Mouse (Mus musculus) heart, embryonic 12.5 days (tissue): Measurements from ENCODE around the gene Dedd2. TPM values are rescaled to one million over a fixed set of nuclear protein-coding genes. Genes with fewer than 3 reads are reported as not detected.
A peak's percentile ranks its signal among the peaks of the same experiment; 100 is the strongest.

Experiments
- ATAC-seq: fragments of 200-750 bp; cut with Nextera tagmentation; 2 replicates; pipeline ENCODE4 v1.8.0; 2017; ENCODE audit warnings: moderate TSS enrichment, moderate library complexity; ENCODE audit not compliant: insufficient number of reproducible peaks, low FRiP score
- H3K27ac ChIP-seq: fragments of 300-500 bp; sonication (generic); 2 replicates; pipeline ENCODE4 v1.5.1; 2016; ENCODE audit warnings: mild to moderate bottlenecking, moderate library complexity; ENCODE audit not compliant: poor library complexity, severe bottlenecking
- H3K27me3 ChIP-seq: fragments of 300-500 bp; sonication (generic); replicated peaks from 2 replicates; pipeline ENCODE4 v1.6.1; 2016; ENCODE audit warnings: mild to moderate bottlenecking, moderate library complexity
- H3K36me3 ChIP-seq: fragments of 300-500 bp; sonication (generic); 2 replicates; pipeline ENCODE4 v1.6.1; 2016; ENCODE audit warnings: mild to moderate bottlenecking, moderate library complexity
- H3K4me1 ChIP-seq: fragments of 300-500 bp; sonication (generic); replicated peaks from 2 replicates; pipeline ENCODE4 v1.6.1; 2016; ENCODE audit warnings: mild to moderate bottlenecking
- H3K4me2 ChIP-seq: fragments of 300-500 bp; sonication (generic); 2 replicates; pipeline ENCODE4 v1.6.1; 2016; ENCODE audit warnings: mild to moderate bottlenecking, moderate library complexity
- H3K4me3 ChIP-seq: fragments of 300-500 bp; sonication (generic); 2 replicates; pipeline ENCODE4 v1.5.1; 2016; ENCODE audit warnings: mild to moderate bottlenecking
- H3K9ac ChIP-seq: fragments of 300-500 bp; sonication (generic); 2 replicates; pipeline ENCODE4 v1.6.1; 2016; ENCODE audit warnings: mild to moderate bottlenecking, moderate library complexity
- H3K9me3 ChIP-seq: fragments of 300-500 bp; sonication (generic); replicated peaks from 2 replicates; pipeline ENCODE4 v1.6.1; 2016; ENCODE audit warnings: mild to moderate bottlenecking, moderate library complexity
- WGBS: fragments of 180-500 bp; shearing (Covaris S2); methylation state at CpG from one replicate; pipeline ENCODE4 v1.1.7; 2016; 5-methylcytosine and 5-hydroxymethylcytosine counted together
- polyA plus RNA-seq: library from polyadenylated mRNA; unstranded; fragments of >200 nt; fragmentation: Nextera tagmentation; extraction: Ambion mirVana; gene quantifications from 2 replicates; pipeline ENCODE4 v1.2.1, GENCODE M21; 2016

Gene Dedd2
- polyA plus RNA-seq, 1 experiment from 2014 or later = 9.5 TPM

- Histone ChIP-seq H3K4me1 (peaks cover 65% of the 10 kb centered on the region), H3K4me3 (no peak overlapping the region), H3K9me3 (no peaks in the 10 kb centered on the region), H3K4me2 (no peak overlapping the region), H3K36me3 (peaks cover 48% of the 10 kb centered on the region), H3K27ac (peak overlapping the region; percentile 31; the same call in 1 of the 2 replicates), H3K27me3 (no peaks in the 10 kb centered on the region), H3K9ac (peak overlapping the region; percentile 97; the same call in 1 of the 2 replicates)
- WGBS = 85% methylated on average over 30 of the region's 30 CpGs
- no peak for ATAC-seq
These were observed 24.4 kb upstream of the Dedd2 start for GRCm38 (mm10) chr7:25244562-25245369.

- H3K4me3 ChIP-seq = no peak overlapping the region
- no peak overlapping the region for H3K4me2 ChIP-seq
- H3K27ac ChIP-seq = no peak overlapping the region
- WGBS = 88% methylated on average over 4 of the region's 4 CpGs
- H3K4me1 ChIP-seq = peaks cover 64% of the 10 kb centered on the region
- H3K27me3 ChIP-seq = no peaks in the 10 kb centered on the region
- no peak overlapping the region for H3K9ac ChIP-seq
- H3K36me3 ChIP-seq = peaks cover 48% of the 10 kb centered on the region
- no peaks in the 10 kb centered on the region for H3K9me3 ChIP-seq
- no peak for ATAC-seq
These were observed 22.9 kb upstream of the Dedd2 start for GRCm38 (mm10) chr7:25243361-25243760.

- Histone ChIP-seq H3K27ac (peak overlapping the region; percentile 61), H3K4me2 (no peak overlapping the region), H3K36me3 (peaks cover 44% of the 10 kb centered on the region), H3K27me3 (no peaks in the 10 kb centered on the region), H3K4me1 (peaks cover 49% of the 10 kb centered on the region), H3K9me3 (no peaks in the 10 kb centered on the region), H3K9ac (no peak overlapping the region), H3K4me3 (no peak overlapping the region)
- WGBS = 20% methylated on average over 2 of the region's 2 CpGs
- no peak for ATAC-seq
These were observed 20.6 kb upstream of the Dedd2 start for GRCm38 (mm10) chr7:25241062-25241461.

- H3K36me3 ChIP-seq = peaks cover 39% of the 10 kb centered on the region
- no peak overlapping the region for H3K4me3 ChIP-seq
- H3K9me3 ChIP-seq = no peaks in the 10 kb centered on the region
- no peak for ATAC-seq
- H3K27ac ChIP-seq = peak overlapping the region; percentile 61; the same call in 1 of the 2 replicates
- H3K4me1 ChIP-seq = peaks cover 49% of the 10 kb centered on the region
- WGBS = 56% methylated on average over 7 of the region's 7 CpGs
- H3K9ac ChIP-seq = no peak overlapping the region
- no peak overlapping the region for H3K4me2 ChIP-seq
- H3K27me3 ChIP-seq = no peaks in the 10 kb centered on the region
These were observed 20.2 kb upstream of the Dedd2 start for GRCm38 (mm10) chr7:25240631-25241030.

DNA sequence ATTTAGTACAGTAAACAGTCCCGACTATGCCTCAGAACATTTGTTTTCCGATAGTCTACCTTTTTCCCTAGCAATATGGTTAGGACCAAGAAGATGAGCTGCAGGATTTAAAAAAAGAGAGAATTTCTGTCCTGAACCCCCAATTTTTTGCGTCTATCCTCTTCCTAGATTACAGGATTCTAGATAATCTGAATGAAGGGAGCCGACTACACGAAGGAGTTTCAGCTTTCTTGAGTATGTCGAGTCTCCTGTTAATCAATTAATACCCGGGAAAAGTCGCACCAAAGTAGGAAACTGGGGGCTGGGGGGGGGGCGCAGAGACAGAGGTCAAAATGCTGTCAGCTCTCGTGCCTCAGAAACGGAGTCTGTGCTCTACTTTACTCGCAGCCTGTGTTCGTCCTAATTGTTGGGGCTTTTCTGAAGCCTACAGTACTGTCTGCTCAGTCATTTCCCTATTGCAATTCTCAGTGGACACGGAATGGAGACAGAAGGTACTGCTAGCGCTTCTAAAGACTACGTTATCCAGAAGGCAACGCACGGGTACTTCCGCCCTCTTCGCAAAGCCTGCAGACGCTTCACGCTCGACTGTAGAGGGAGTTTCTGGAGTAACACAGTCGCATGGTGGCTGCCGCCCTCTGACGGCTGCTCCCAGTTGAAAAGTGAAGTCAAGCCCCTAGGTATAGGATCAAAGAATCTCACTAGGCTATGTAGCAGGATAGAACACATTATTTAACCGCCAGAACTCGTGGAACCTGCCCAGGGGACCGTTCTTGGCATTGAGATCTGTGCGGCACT, 18.6 kb upstream of the Dedd2 start:
- Histone ChIP-seq H3K27ac (peak overlapping the region; percentile 88), H3K4me1 (peaks cover 33% of the 10 kb centered on the region), H3K27me3 (no peaks in the 10 kb centered on the region), H3K36me3 (peaks cover 30% of the 10 kb centered on the region), H3K4me3 (peak overlapping the region; percentile 77), H3K9me3 (no peaks in the 10 kb centered on the region), H3K4me2 (peak overlapping the region; percentile 82), H3K9ac (peak overlapping the region; percentile 68)
- 5% methylated on average over 30 of the region's 30 CpGs for WGBS
- ATAC-seq = peak; percentile 49

GRCm38 (mm10) chr7:25238015-25238706, 17.7 kb upstream of the Dedd2 start:
- Histone ChIP-seq H3K27me3 (no peaks in the 10 kb centered on the region), H3K9me3 (no peaks in the 10 kb centered on the region), H3K4me3 (peak overlapping the region; percentile 77), H3K36me3 (peaks cover 30% of the 10 kb centered on the region), H3K27ac (peak overlapping the region; percentile 88), H3K4me2 (peak overlapping the region; percentile 82), H3K9ac (peak overlapping the region; percentile 94; the same call in 1 of the 2 replicates), H3K4me1 (peaks cover 26% of the 10 kb centered on the region)
- under 1% methylated on average over 23 of the region's 23 CpGs for WGBS
- peak; percentile 93 for ATAC-seq

DNA sequence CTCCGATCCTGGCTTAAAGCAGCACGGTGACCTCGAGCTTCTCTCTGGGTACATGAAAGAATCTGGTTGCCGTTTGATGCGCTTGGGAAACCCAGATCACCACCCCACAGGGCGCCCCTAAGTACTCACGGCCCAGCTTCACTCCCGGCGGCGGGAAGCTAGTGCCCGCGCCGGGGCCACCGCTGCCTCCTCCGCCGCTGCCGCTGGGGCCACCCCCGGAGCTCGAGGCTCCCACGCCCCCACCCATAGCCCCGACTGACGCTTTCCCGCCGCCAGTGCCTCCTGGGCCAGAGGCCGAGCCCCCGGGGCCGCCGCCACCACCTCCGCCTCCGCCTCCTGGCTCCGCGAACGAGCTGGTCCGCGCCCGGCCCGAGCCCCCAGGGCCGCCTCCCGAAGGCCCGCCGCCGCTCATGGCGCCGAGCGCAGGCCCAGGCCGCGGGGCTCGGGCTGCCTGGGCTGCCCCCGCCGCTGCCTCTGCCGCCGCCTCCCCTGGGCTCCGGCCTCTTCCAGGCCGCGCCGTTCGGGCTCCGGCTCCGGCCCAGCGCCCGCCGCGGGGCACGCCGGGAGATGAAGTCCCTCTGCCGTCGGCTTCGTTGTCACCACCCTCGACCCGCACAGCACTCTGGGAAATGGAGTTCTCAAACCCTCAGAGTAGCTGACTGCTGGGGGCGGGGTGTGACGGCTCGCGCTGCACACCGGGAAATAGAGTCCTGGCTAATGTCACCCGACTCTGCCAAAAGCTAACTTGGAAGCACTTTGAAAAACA, 17.0 kb upstream of the Dedd2 start, which contains the start of gene Gsk3a:
Gene Gsk3a (minus strand): TSS at position 603 of the 766 bp plus-strand sequence.
- peak within 1 kb of the TSS; percentile 77 for H3K4me3 ChIP-seq
- H3K36me3 ChIP-seq = peaks cover 30% of the 10 kb centered on the region
- H3K27ac ChIP-seq = peak within 1 kb of the TSS; percentile 88
- 0% methylated on average over 66 of the region's 76 CpGs for WGBS
- no peaks in the 10 kb centered on the region for H3K9me3 ChIP-seq
- peak within 1 kb of the TSS; percentile 82 for H3K4me2 ChIP-seq
- H3K9ac ChIP-seq = peak within 1 kb of the TSS; percentile 94
- H3K27me3 ChIP-seq = no peaks in the 10 kb centered on the region
- peak; percentile 91 for ATAC-seq
- H3K4me1 ChIP-seq = peaks cover 26% of the 10 kb centered on the region

DNA sequence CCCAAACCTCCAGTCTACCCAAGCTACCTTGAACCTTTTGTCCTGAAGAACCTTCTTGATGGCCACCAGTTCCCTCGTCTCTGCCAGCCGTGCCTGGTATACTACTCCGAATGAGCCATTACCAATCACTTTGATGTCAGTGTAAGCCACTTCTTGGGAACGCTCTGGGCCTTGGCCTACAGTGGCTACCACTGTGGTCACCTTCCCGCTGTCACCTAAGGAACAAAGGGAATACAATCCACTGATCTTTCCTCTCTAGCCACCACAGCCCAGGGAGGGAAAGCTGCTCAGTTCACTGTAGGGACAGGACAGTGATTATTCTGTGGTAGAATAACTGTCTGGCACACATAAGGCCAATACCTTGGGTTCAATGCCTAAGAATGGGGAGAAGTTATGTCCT, 15.1 kb upstream of the Dedd2 start:
- no peaks in the 10 kb centered on the region for H3K9me3 ChIP-seq
- no peak for ATAC-seq
- H3K9ac ChIP-seq = 0 out of 2 replicates have a peak overlapping the region, but pooled peaks have one; percentile 33
- 91% methylated on average over 5 of the region's 5 CpGs for WGBS
- no peak overlapping the region for H3K4me3 ChIP-seq
- H3K27ac ChIP-seq = no peak overlapping the region
- H3K4me2 ChIP-seq = no peak overlapping the region
- no peaks in the 10 kb centered on the region for H3K27me3 ChIP-seq
- peaks cover 42% of the 10 kb centered on the region for H3K36me3 ChIP-seq
- peaks cover 14% of the 10 kb centered on the region for H3K4me1 ChIP-seq

DNA sequence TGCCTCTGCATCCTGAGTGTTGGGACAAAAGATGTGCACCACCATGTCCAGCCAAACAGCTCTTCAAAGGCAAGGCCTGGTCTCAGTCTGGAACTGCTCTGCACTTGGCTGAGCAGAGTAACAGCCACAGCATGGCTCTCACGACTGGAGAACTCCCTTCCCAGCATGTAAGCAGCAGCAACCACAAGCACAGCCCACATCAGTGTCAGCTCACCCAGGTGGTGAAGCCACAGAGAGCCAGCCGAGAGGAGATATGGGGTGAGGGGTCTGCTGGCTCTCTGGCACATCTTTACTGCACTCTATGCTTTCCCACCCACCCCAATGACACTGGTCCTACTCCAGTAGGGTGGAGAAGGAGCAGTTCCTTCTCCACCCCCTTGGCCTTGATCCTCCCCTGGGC, 12.6 kb upstream of the Dedd2 start:
- Histone ChIP-seq H3K4me1 (peaks cover 12% of the 10 kb centered on the region), H3K4me2 (no peak overlapping the region), H3K4me3 (no peak overlapping the region), H3K36me3 (peaks cover 66% of the 10 kb centered on the region), H3K9me3 (no peaks in the 10 kb centered on the region), H3K9ac (no peak overlapping the region), H3K27ac (no peak overlapping the region), H3K27me3 (no peaks in the 10 kb centered on the region)
- 76% methylated on average over 2 of the region's 2 CpGs for WGBS
- no peak for ATAC-seq

GRCm38 (mm10) chr7:25232101-25232648, 11.8 kb upstream of the Dedd2 start:
- no peak for ATAC-seq
- Histone ChIP-seq H3K9me3 (no peaks in the 10 kb centered on the region), H3K36me3 (peaks cover 75% of the 10 kb centered on the region), H3K27me3 (no peaks in the 10 kb centered on the region), H3K9ac (no peak overlapping the region), H3K27ac (no peak overlapping the region), H3K4me1 (peaks cover 12% of the 10 kb centered on the region), H3K4me2 (no peak overlapping the region), H3K4me3 (no peak overlapping the region)
- WGBS = 58% methylated on average over 5 of the region's 5 CpGs
